Mouse (Mus musculus) lung, postnatal 0 days (tissue): ENCODE measurements around the gene Rhobtb1.

Source experiments
- CTCF ChIP-seq: IDR thresholded peaks from 2 replicates; pipeline ENCODE4 v1.5.1; 2016; ENCODE audit warnings: antibody characterized with exemption, mild to moderate bottlenecking
- EP300 ChIP-seq: IDR thresholded peaks from 2 replicates; pipeline ENCODE4 v1.6.1; 2016; ENCODE audit warnings: antibody characterized with exemption, mild to moderate bottlenecking, control low read depth

DNA sequence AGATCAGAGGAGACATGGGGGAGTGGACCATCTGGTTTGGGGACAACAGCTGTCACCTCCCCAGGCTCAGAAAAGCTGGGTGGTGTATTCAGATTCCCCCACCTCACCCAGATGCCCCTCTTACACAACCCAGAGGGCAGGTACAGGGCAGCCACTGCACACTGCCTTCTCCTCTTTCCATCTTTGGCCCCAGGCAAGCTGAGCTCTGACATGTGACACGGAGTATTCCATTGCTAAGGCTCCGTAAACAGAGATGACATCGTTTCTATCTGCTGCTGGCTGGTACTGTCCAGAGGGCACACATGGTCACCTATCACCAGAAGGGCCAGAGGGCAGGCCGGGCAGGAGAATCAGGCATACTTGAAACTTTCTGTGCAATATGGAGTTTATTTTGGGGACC lies 136.9 kb downstream of the Rhobtb1 start:
- no peak for TF ChIP-seq EP300
- no peak for TF ChIP-seq CTCF
